In the genomic region with DNA sequence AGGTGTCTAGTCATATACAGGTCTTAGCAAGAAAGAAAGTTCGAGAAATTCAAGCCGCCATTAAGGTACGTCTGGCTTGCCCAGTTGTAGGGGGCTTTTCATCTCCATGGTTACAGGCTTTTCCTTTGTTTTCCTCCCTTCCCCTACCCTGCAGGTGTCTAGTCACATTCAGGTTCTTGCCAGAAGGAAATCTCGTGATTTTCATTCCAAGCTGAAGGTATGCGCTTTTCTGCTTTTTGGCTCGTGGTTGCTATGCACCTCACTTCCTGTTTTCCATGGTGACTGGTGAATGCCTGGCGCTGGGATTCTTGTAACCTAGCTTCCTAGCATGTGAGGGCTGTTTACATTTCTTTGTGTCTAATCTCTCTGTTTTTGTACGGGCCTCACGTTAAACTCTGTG, we compare ENCODE assay signal across 8 mouse cellular contexts.
DNase-seq lines count a peak whose midpoint lies in the region; ATAC-seq lines count a peak whose summit lies in the region.

No protein-coding gene starts in this region.

- peak; percentile 30 to 49 for DNase-seq in frontal cortex, postnatal 36 days (ENCODE audit: low spot score in 2 of 2)
- DNase-seq in frontal cortex, postnatal 14 days (ENCODE audit: low spot score in 2 of 2) = no peak
- DNase-seq in right cerebral cortex, postnatal 10 days (ENCODE audit: low spot score in 2 of 2) = peak; percentile 62 to 72
- DNase-seq in right cerebral cortex, postnatal 25 days = no peak
- peak; percentile 47 for DNase-seq in retina, postnatal 1 day
- no peak for DNase-seq in ovary, postnatal 10 days (ENCODE audit: low spot score)
- DNase-seq in adrenal gland, postnatal 10 days = no peak

- H3K27me3 ChIP-seq in limb, embryonic 12.5 days = no peaks in the 10 kb centered on the region

- H3K4me1 ChIP-seq in limb, embryonic 12.5 days (replicated peaks) = peaks cover 29% of the 10 kb centered on the region

- peaks cover 6% of the 10 kb centered on the region; the same call in 1 of the 2 replicates for H3K36me3 ChIP-seq in limb, embryonic 12.5 days

- H3K4me3 ChIP-seq in limb, embryonic 12.5 days (replicated peaks) = no peak overlapping the region

- H3K9me3 ChIP-seq in limb, embryonic 12.5 days = no peaks in the 10 kb centered on the region

- no peak overlapping the region for H3K9ac ChIP-seq in limb, embryonic 12.5 days (replicated peaks)

- 28% methylated on average over 9 of the region's 9 CpGs for WGBS in limb, embryonic 12.5 days

- peak; percentile 26; the same call in 1 of the 2 replicates for ATAC-seq in limb, embryonic 12.5 days (ENCODE audit: insufficient number of reproducible peaks, insufficient read depth, low FRiP score, low TSS enrichment, low read depth)

- peak overlapping the region; percentile 69 for H3K27ac ChIP-seq in limb, embryonic 12.5 days

- peak overlapping the region; percentile 37 for H3K4me2 ChIP-seq in limb, embryonic 12.5 days

Comparison
In these comparisons a context has a peak if more than half of its experiments do, and no peak if none do; other contexts are left out.
1. DNase-seq: peak in frontal cortex, postnatal 36 days (2 of 2), right cerebral cortex, postnatal 10 days (2 of 2) and retina, postnatal 1 day (single experiment); none in frontal cortex, postnatal 14 days (0 of 2), right cerebral cortex, postnatal 25 days (single experiment), ovary, postnatal 10 days (single experiment) and adrenal gland, postnatal 10 days (single experiment).